Mouse (Mus musculus) hindbrain, embryonic 16.5 days (tissue): Measurements from ENCODE around the gene Cd274. TPM values are rescaled to one million over a fixed set of nuclear protein-coding genes. Genes with fewer than 3 reads are reported as not detected.

Experiments
- ATAC-seq: fragments of 200-750 bp; cut with Nextera tagmentation; 2 replicates; pipeline ENCODE4 v1.8.0; 2017; ENCODE audit warnings: moderate TSS enrichment, moderate library complexity
- H3K27ac ChIP-seq: fragments of 300-500 bp; sonication (generic); 2 replicates; pipeline ENCODE4 v1.5.1; 2014; ENCODE audit warnings: low read depth, mild to moderate bottlenecking, control low read depth, low read length, moderate library complexity
- H3K27me3 ChIP-seq: fragments of 300-500 bp; sonication (generic); replicated peaks from 2 replicates; pipeline ENCODE4 v1.6.1; 2014; ENCODE audit warnings: low read length; ENCODE audit not compliant: control insufficient read depth, insufficient read depth
- H3K36me3 ChIP-seq: fragments of 300-500 bp; sonication (generic); 2 replicates; pipeline ENCODE4 v1.6.1; 2014; ENCODE audit warnings: mild to moderate bottlenecking, low read length, moderate library complexity, mixed read lengths; ENCODE audit not compliant: control insufficient read depth, insufficient read depth
- H3K4me1 ChIP-seq: fragments of 300-500 bp; sonication (generic); 2 replicates; pipeline ENCODE4 v1.6.1; 2014; ENCODE audit warnings: low read depth, low read length; ENCODE audit not compliant: control insufficient read depth, insufficient read depth
- H3K4me2 ChIP-seq: fragments of 300-500 bp; sonication (generic); 2 replicates; pipeline ENCODE4 v1.6.1; 2014; ENCODE audit warnings: mild to moderate bottlenecking, low read length, control low read depth, moderate library complexity
- H3K4me3 ChIP-seq: fragments of 300-500 bp; sonication (generic); 2 replicates; pipeline ENCODE4 v1.5.1; 2014; ENCODE audit warnings: mild to moderate bottlenecking, low read length, control low read depth, moderate library complexity
- H3K9ac ChIP-seq: fragments of 300-500 bp; sonication (generic); 2 replicates; pipeline ENCODE4 v1.6.1; 2014; ENCODE audit warnings: low read depth, mild to moderate bottlenecking, control low read depth, low read length, moderate library complexity
- H3K9me3 ChIP-seq: fragments of 300-500 bp; sonication (generic); 2 replicates; pipeline ENCODE4 v1.6.1; 2014; ENCODE audit warnings: mild to moderate bottlenecking, low read length, moderate library complexity; ENCODE audit not compliant: control insufficient read depth
- WGBS: fragments of 180-500 bp; shearing (Covaris S2); extraction: QIAGEN DNeasy Blood & Tissue Kit; methylation state at CpG from one replicate; pipeline ENCODE4 v1.1.7; 2014; 5-methylcytosine and 5-hydroxymethylcytosine counted together
- polyA plus RNA-seq: library from polyadenylated mRNA; unstranded; fragments of >200 nt; fragmentation: Nextera tagmentation; extraction: Ambion mirVana; gene quantifications from 2 replicates; pipeline ENCODE4 v1.2.1, GENCODE M21; 2015

The Cd274 gene
- polyA plus RNA-seq, 1 experiment from 2014 or later = 0.56 TPM

DNA sequence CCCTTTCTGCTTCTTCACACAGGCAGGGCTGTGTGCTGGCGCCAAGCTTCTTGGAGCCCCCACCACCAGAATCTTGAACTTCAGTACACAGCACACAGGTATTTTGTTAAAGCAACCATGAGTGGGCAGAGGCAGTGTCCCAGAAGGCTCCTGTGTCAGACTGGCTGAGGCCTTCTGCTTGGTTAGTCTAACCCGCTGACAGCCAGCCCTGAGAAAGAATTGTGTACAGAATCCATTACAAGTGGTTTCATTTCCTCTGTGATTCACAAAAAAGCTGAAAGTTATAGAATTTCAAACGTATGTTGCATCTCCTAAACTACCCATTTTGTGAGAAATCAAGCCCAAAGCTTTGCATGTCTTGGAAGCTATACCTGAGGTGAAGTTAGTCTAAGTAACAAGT is 63.3 kb downstream of the Cd274 start:
- ATAC-seq = no peak
- Histone ChIP-seq H3K9me3 (no peaks in the 10 kb centered on the region; the same call in 1 of the 2 replicates), H3K4me2 (no peak overlapping the region), H3K4me1 (no peaks in the 10 kb centered on the region), H3K27me3 (no peaks in the 10 kb centered on the region), H3K27ac (no peak overlapping the region), H3K36me3 (no peaks in the 10 kb centered on the region), H3K4me3 (no peak overlapping the region), H3K9ac (no peak overlapping the region)
- 90% methylated on average over 3 of the region's 3 CpGs for WGBS

DNA sequence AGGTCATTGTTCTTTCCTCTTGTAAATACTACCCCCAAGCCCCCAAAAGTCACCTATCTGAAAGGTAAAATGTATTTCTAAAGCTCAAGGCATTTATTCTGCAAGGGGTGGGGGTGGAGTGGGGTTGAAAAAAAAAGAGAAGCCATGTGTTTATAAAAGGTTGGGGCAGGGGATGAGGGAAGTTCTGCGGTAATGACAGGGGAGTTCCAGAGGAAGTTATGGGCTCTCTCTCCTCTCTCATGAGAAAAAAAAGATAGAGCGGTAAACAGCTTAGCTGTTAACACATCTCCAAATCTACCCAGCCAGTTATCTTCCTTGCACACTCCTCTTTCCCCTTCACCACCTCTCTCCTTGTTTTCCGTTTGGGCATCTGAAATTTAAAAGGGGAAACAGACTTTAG is 63.7 kb downstream of the Cd274 start:
- Histone ChIP-seq H3K9me3 (no peaks in the 10 kb centered on the region; the same call in 1 of the 2 replicates), H3K36me3 (no peaks in the 10 kb centered on the region), H3K4me2 (no peak overlapping the region), H3K4me3 (no peak overlapping the region), H3K9ac (no peak overlapping the region), H3K27ac (no peak overlapping the region), H3K4me1 (no peaks in the 10 kb centered on the region), H3K27me3 (no peaks in the 10 kb centered on the region)
- WGBS = 87% methylated on average over 3 of the region's 3 CpGs
- no peak for ATAC-seq

DNA sequence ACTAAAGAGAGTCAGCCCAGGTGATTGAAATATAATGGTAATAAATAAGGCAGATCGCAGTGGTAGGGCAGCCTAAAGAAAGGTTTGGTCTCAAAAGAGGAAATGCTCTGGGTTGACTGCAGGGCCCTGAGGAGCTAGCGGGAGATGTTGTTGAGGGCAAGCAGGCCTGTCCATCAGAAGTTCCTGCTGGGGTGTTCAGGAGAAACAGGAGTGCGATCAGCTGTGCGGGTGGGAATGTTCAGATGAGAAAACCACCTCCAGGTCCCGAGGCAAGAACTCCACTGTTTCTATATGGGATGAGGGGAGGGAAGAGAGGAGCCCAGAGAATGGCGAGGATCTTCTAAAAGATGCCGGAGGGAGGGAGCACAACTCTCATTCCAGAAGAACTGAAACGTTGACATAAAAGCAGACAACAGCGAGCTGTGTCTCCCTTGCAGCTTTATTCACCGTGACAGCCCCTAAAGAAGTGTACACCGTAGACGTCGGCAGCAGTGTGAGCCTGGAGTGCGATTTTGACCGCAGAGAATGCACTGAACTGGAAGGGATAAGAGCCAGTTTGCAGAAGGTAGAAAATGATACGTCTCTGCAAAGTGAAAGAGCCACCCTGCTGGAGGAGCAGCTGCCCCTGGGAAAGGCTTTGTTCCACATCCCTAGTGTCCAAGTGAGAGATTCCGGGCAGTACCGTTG is 69.7 kb downstream of the Cd274 start:
- 81% methylated on average over 18 of the region's 18 CpGs for WGBS
- H3K4me3 ChIP-seq = no peak overlapping the region
- no peaks in the 10 kb centered on the region for H3K4me1 ChIP-seq
- no peak overlapping the region for H3K27ac ChIP-seq
- no peaks in the 10 kb centered on the region for H3K36me3 ChIP-seq
- ATAC-seq = no peak
- no peaks in the 10 kb centered on the region for H3K9me3 ChIP-seq
- no peaks in the 10 kb centered on the region for H3K27me3 ChIP-seq
- H3K4me2 ChIP-seq = no peak overlapping the region
- no peak overlapping the region for H3K9ac ChIP-seq

Other genes starting within 250 kb of the Cd274 start
- gene Jak2, start 115.6 kb upstream of the Cd274 start, polyA plus RNA-seq = 6.2 and 10.0 TPM in 2 replicates
- gene Insl6, start 42.1 kb upstream of the Cd274 start, polyA plus RNA-seq = 1.4 and 2.3 TPM in 2 replicates
- gene Rln1, start 32.8 kb upstream of the Cd274 start, polyA plus RNA-seq = 3.5 and 4.6 TPM in 2 replicates
- gene Plgrkt, start 65 bp upstream of the Cd274 start, polyA plus RNA-seq = 66.4 and 71.9 TPM in 2 replicates
- gene Pdcd1lg2, start 43.5 kb downstream of the Cd274 start, polyA plus RNA-seq = 0.09 and 0.12 TPM in 2 replicates
- gene Ric1, start 154.8 kb downstream of the Cd274 start, polyA plus RNA-seq = 10.2 and 10.6 TPM in 2 replicates